Mouse (Mus musculus): ENCODE results near the gene Cbl.

Gene Cbl

GRCm38 (mm10) chr9:44200458-44200857 is 33.4 kb downstream of the Cbl start:
- in situ Hi-C loops (cut with MboI; ENCODE audit: low pct_unique_long_range_greater_than_20kb in 1 of 2, low sequenced_read_pairs in 2 of 2, unreplicated experiment in 1 of 2), result no loop called here

DNA sequence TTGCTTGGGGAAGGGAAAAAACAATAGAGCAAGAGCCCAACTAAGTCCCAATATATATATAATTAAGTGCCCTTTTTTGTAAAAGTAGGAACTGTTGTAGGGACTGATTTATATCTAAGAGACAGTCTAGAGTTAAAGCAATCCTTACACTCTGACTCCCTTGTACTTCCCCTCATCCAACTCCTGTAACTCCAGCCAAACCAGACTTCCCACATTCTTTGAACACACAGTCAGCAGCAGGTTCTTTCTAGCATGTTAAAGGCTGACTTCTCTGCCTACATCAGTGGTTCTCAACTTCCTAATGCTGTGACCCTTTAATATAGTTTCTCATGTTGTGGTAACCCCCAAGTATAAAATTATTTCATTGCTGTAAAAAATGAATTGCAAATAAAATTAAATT is 34.3 kb downstream of the Cbl start:
- in situ Hi-C loops (cut with MboI; ENCODE audit: low pct_unique_long_range_greater_than_20kb in 1 of 2, low sequenced_read_pairs in 2 of 2, unreplicated experiment in 1 of 2), result no loop called here

GRCm38 (mm10) chr9:44199166-44199565 is 34.7 kb downstream of the Cbl start:
- in situ Hi-C loops (cut with MboI; ENCODE audit: low pct_unique_long_range_greater_than_20kb in 1 of 2, low sequenced_read_pairs in 2 of 2, unreplicated experiment in 1 of 2), result no loop called here

GRCm38 (mm10) chr9:44196354-44196753 is 37.5 kb downstream of the Cbl start:
- in situ Hi-C loops (cut with MboI; ENCODE audit: low pct_unique_long_range_greater_than_20kb in 1 of 2, low sequenced_read_pairs in 2 of 2, unreplicated experiment in 1 of 2), result no loop called here

DNA sequence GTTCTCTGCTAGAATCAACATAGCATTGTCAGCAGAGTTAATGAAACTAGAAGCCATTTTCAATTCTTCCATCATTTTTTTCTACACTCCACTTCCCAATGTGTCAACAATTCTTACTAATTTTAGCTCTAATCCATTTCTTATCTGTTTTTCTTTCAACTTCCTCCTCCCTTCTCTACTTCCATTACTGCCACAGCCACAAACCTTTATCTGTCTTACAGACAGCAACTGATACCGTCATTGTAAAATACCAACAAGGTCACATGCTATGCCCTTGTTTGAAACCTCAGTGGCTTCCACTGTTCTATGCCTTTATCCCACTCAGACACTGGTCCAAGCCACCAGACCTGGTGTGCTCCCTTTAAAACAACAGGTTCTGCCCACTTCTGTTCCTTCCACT is 39.8 kb downstream of the Cbl start:
- in situ Hi-C loops (cut with MboI; ENCODE audit: low pct_unique_long_range_greater_than_20kb in 1 of 2, low sequenced_read_pairs in 2 of 2, unreplicated experiment in 1 of 2), result no loop called here

GRCm38 (mm10) chr9:44192794-44193193 is 41.1 kb downstream of the Cbl start:
- in situ Hi-C loops (cut with MboI; ENCODE audit: low pct_unique_long_range_greater_than_20kb in 1 of 2, low sequenced_read_pairs in 2 of 2, unreplicated experiment in 1 of 2), result no loop called here

DNA sequence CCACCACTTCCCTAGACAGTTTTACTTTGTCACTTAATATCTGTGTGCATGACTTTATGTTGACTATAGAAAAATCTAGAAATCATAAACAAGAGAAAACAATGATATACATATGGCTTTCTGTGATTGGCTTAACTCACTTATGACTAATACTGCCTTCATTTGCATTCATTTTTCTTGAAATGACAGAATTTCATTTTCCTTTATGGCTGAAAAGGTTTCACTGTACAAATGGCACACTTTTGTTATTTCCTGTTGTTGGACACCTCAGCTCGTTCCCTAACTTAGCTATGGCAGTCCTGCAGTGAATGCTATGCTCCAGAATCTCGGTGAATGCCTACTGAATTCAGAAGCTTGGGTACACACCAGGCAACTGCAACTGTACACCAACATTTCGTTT is 41.5 kb downstream of the Cbl start:
- in situ Hi-C loops (cut with MboI; ENCODE audit: low pct_unique_long_range_greater_than_20kb in 1 of 2, low sequenced_read_pairs in 2 of 2, unreplicated experiment in 1 of 2), result no loop called here

DNA sequence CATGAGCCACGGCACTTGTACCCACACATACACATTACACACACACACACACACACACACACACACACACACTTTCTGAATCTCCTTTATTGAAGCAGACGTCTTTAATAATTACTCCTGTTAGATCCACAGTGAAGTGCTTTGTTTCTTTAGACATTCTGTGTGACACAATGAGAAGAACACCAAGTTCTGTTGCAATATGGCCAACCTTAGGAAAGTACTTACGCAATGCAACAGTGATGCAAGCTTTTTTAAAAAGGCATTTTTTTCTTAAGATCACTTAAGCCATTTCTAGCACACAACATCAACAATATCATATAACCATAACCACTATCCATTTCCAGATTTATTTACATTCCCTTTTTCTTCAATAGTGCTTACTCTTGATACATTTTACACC is 42.7 kb downstream of the Cbl start:
- in situ Hi-C loops (cut with MboI; ENCODE audit: low pct_unique_long_range_greater_than_20kb in 1 of 2, low sequenced_read_pairs in 2 of 2, unreplicated experiment in 1 of 2), result no loop called here

GRCm38 (mm10) chr9:44188223-44188622 is 45.6 kb downstream of the Cbl start:
- in situ Hi-C loops (cut with MboI; ENCODE audit: low pct_unique_long_range_greater_than_20kb in 1 of 2, low sequenced_read_pairs in 2 of 2, unreplicated experiment in 1 of 2), result no loop called here

GRCm38 (mm10) chr9:44182260-44182659 is 51.6 kb downstream of the Cbl start:
- in situ Hi-C loops (cut with MboI; ENCODE audit: low pct_unique_long_range_greater_than_20kb in 1 of 2, low sequenced_read_pairs in 2 of 2, unreplicated experiment in 1 of 2), result no loop called here

DNA sequence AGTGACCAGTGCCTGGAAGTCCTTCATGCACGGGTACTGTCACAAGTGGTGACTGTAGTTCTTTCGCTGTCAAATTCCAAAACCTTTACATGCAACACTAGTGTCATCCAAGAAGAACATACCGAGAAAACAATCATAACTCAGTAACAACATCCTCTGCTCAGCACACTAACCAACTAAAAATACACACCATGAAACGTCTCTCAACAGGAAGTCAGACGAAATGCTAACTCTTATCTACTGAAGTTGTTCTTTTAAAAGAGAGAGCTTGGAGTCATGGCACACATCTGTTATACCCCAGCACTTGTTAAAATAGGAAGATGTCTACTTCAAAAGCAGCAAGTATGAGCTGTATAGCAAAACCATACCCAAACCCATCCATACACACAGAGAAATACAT is 52.3 kb downstream of the Cbl start:
- in situ Hi-C loops (cut with MboI; ENCODE audit: low pct_unique_long_range_greater_than_20kb in 1 of 2, low sequenced_read_pairs in 2 of 2, unreplicated experiment in 1 of 2), result no loop called here

- in situ Hi-C loops (cut with MboI; ENCODE audit: low pct_unique_long_range_greater_than_20kb in 1 of 2, low sequenced_read_pairs in 2 of 2, unreplicated experiment in 1 of 2), result no loop called here
These were observed 55.0 kb downstream of the Cbl start for GRCm38 (mm10) chr9:44178811-44179210.

- in situ Hi-C loops (cut with MboI; ENCODE audit: low pct_unique_long_range_greater_than_20kb in 1 of 2, low sequenced_read_pairs in 2 of 2, unreplicated experiment in 1 of 2), result no loop called here
These were observed 55.5 kb downstream of the Cbl start for GRCm38 (mm10) chr9:44178389-44178788.

DNA sequence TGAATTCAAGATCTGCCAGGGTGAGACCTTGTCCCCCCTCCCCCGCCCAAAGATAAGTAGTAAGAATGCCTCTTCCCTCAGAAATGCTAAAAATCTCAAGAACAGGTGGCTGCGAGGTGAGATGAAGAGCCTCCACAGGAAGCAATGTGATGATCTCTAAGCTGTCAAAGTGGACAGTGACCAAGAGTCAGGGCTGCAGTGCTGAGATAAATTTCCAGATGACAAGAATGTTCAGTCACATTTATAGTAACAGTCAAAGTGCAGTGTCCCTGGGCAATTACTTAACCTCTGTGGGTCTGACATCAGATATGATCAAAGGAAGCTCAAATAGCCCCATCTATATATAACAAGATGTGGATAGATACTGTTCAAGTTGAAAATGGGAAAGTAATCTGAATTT is 56.4 kb downstream of the Cbl start:
- in situ Hi-C loops (cut with MboI; ENCODE audit: low pct_unique_long_range_greater_than_20kb in 1 of 2, low sequenced_read_pairs in 2 of 2, unreplicated experiment in 1 of 2), result no loop called here

DNA sequence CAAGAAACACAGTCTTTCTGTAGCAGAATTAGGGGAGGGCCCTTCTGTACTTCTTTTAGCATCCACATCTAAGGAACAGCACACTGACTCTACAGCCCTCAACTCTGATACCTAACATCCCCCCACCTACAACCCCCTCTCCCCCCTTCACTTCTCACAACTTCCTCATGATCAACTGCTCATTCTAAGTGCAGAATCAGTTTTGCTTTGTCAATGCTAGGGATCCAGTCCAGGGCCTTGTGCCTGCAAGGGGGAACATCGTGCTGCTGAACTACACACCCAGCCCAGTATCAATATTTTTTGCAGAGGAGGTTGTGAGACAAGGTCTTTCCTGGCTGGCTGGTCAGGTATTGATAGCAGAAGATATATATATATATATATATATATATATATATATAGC is 57.9 kb downstream of the Cbl start:
- in situ Hi-C loops (cut with MboI; ENCODE audit: low pct_unique_long_range_greater_than_20kb in 1 of 2, low sequenced_read_pairs in 2 of 2, unreplicated experiment in 1 of 2), result no loop called here

DNA sequence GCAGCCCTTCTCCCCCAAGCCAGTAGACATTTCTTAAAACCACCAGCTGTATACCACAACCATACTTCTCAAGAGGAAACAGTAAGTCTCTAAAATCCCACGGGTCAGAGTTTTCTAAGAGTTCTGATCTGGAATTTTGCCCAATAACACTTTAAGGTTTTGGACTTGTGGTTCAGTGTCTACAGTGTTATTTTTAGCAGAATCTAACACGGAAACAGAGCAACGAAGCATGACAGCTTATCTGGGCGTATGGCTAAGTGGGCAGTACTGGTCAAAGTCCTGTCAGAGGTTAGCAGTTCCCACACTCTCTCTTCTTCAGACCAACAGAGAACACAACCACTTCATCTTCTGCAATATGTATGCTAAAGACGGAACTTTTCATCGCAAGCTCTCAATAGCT is 58.3 kb downstream of the Cbl start:
- in situ Hi-C loops (cut with MboI; ENCODE audit: low pct_unique_long_range_greater_than_20kb in 1 of 2, low sequenced_read_pairs in 2 of 2, unreplicated experiment in 1 of 2), result no loop called here

DNA sequence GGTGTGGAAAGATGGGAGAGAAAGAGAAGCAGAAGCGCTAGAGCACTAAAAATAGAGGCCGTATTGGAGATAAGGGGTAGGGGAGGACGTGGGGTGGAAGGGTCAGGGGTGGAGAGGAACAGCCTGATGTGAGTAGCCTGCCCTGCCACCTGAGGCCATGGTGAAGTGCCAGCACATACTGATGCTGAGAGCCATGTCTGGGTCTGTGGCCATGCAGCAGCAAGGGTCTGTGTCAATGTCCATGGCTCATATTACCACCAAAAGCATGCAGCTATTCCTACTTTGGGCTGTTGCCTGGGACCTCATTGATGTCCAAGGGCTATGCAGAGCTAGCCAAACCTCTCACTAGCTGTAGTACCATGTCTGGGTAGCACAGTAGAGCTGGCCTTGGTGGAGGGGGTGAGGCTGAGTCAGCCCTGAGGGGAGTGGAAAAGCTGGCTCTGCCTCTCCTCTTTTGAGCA is 63.1 kb downstream of the Cbl start:
- in situ Hi-C loops (cut with MboI; ENCODE audit: low pct_unique_long_range_greater_than_20kb in 1 of 2, low sequenced_read_pairs in 2 of 2, unreplicated experiment in 1 of 2), result no loop called here

GRCm38 (mm10) chr9:44168931-44169330 is 64.9 kb downstream of the Cbl start:
- in situ Hi-C loops (cut with MboI; ENCODE audit: low pct_unique_long_range_greater_than_20kb in 1 of 2, low sequenced_read_pairs in 2 of 2, unreplicated experiment in 1 of 2), result no loop called here

- in situ Hi-C loops (cut with MboI; ENCODE audit: low pct_unique_long_range_greater_than_20kb in 1 of 2, low sequenced_read_pairs in 2 of 2, unreplicated experiment in 1 of 2), result no loop called here
These were observed 74.0 kb downstream of the Cbl start for GRCm38 (mm10) chr9:44159886-44160285.

- in situ Hi-C loops (cut with MboI; ENCODE audit: low pct_unique_long_range_greater_than_20kb in 1 of 2, low sequenced_read_pairs in 2 of 2, unreplicated experiment in 1 of 2), result no loop called here
These were observed 86.6 kb downstream of the Cbl start for GRCm38 (mm10) chr9:44147290-44147689.

DNA sequence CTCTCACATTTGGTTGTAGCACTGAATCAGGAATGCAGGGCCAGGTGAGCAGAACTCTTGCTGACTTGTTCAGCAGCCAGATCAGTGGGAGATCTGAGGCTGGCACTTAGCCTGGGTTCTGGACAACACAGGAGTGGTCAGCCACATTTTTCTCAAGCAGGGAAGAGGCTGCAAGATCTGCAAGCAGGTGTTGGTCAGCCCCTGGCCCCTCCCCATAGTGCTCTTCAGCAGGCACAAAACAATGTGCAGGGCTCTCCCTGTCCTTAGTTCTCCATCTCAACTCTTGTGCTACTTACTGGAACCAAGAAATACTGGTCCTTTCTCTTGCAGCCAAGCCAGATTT is 89.2 kb downstream of the Cbl start:
- in situ Hi-C loops (cut with MboI; ENCODE audit: low pct_unique_long_range_greater_than_20kb in 1 of 2, low sequenced_read_pairs in 2 of 2, unreplicated experiment in 1 of 2), result no loop called here
